Mouse (Mus musculus) heart, embryonic 14.5 days (tissue): ENCODE measurements around the gene Litaf. TPM values are rescaled to one million over a fixed set of nuclear protein-coding genes. Genes with fewer than 3 reads are reported as not detected.
A peak's percentile ranks its signal among the peaks of the same experiment; 100 is the strongest.

Experiments used
- ATAC-seq: fragments of 200-750 bp; cut with Nextera tagmentation; 2 replicates; pipeline ENCODE4 v1.8.0; 2017; ENCODE audit warnings: low read depth, moderate TSS enrichment; ENCODE audit not compliant: insufficient number of reproducible peaks, insufficient read depth, low FRiP score
- H3K27ac ChIP-seq, 2 experiments: fragments of 200-500 bp in 1 of 2; fragments of 300-500 bp in 1 of 2; sonication (generic) in 1 of 2; replicated peaks in 1 of 2; 2 replicates each; pipeline ENCODE4 v1.5.1; 2012 to 2014; ENCODE audit warnings: low read depth in 2 of 2, low read length in 2 of 2, control low read depth in 1 of 2, mild to moderate bottlenecking in 1 of 2, mixed read lengths in 1 of 2; ENCODE audit not compliant: control insufficient read depth in 1 of 2, insufficient read depth in 1 of 2
- H3K27me3 ChIP-seq: fragments of 300-500 bp; sonication (generic); 2 replicates; pipeline ENCODE4 v1.6.1; 2014; ENCODE audit warnings: mild to moderate bottlenecking, low read length, control low read depth; ENCODE audit not compliant: control insufficient read depth, insufficient read depth
- H3K36me3 ChIP-seq: fragments of 300-500 bp; sonication (generic); 2 replicates; pipeline ENCODE4 v1.6.1; 2014; ENCODE audit warnings: mild to moderate bottlenecking, control low read depth, low read length, mixed read lengths; ENCODE audit not compliant: control insufficient read depth, insufficient read depth
- H3K4me1 ChIP-seq, 2 experiments: fragments of 200-500 bp in 1 of 2; fragments of 300-500 bp in 1 of 2; sonication (generic) in 1 of 2; 2 replicates each; pipeline ENCODE4 v1.6.1; 2012 to 2014; ENCODE audit warnings: low read length in 2 of 2, control low read depth in 1 of 2, mixed read lengths in 1 of 2; ENCODE audit not compliant: control insufficient read depth in 2 of 2, insufficient read depth in 2 of 2
- H3K4me2 ChIP-seq: fragments of 300-500 bp; sonication (generic); 2 replicates; pipeline ENCODE4 v1.6.1; 2014; ENCODE audit warnings: mild to moderate bottlenecking, low read length
- H3K4me3 ChIP-seq, 2 experiments: fragments of 200-500 bp in 1 of 2; fragments of 300-500 bp in 1 of 2; sonication (generic) in 1 of 2; 2 replicates each; pipeline ENCODE4 v1.5.1; 2012 to 2014; ENCODE audit warnings: low read length in 2 of 2, mild to moderate bottlenecking in 2 of 2, control low read depth in 1 of 2, low read depth in 1 of 2, moderate library complexity in 1 of 2; ENCODE audit not compliant: control insufficient read depth in 1 of 2, insufficient read depth in 1 of 2
- H3K9ac ChIP-seq: fragments of 300-500 bp; sonication (generic); 2 replicates; pipeline ENCODE4 v1.6.1; 2014; ENCODE audit warnings: mild to moderate bottlenecking, low read length
- H3K9me3 ChIP-seq: fragments of 300-500 bp; sonication (generic); 2 replicates; pipeline ENCODE4 v1.6.1; 2016; ENCODE audit warnings: low read length, control low read depth; ENCODE audit not compliant: control insufficient read depth
- WGBS: fragments of 180-500 bp; shearing (Covaris S2); extraction: QIAGEN DNeasy Blood & Tissue Kit; methylation state at CpG from one replicate; pipeline ENCODE4 v1.1.7; 2014; 5-methylcytosine and 5-hydroxymethylcytosine counted together
- polyA plus RNA-seq: library from polyadenylated mRNA; unstranded; fragments of >200 nt; fragmentation: Nextera tagmentation; extraction: Ambion mirVana; gene quantifications from 2 replicates; pipeline ENCODE4 v1.2.1, GENCODE M21; 2014

The Litaf gene
- polyA plus RNA-seq, 1 experiment from 2014 or later: 71.8 TPM

GRCm38 (mm10) chr16:11054409-11054808 lies 11.5 kb downstream of the Litaf start:
- WGBS: 70% methylated on average over 6 of the region's 6 CpGs
- no peak for ATAC-seq
- Histone ChIP-seq H3K27me3 (no peaks in the 10 kb centered on the region), H3K27ac (no peak overlapping the region), H3K36me3 (no peaks in the 10 kb centered on the region), H3K9me3 (no peaks in the 10 kb centered on the region), H3K4me2 (no peak overlapping the region), H3K4me1 (peaks cover 0 to 7% of the 10 kb centered on the region in 2 experiments; a peak in 3 of 4 replicates), H3K9ac (no peak overlapping the region), H3K4me3 (no peak overlapping the region)

GRCm38 (mm10) chr16:11051134-11051533 lies 14.8 kb downstream of the Litaf start:
- no peak overlapping the region for H3K4me2 ChIP-seq
- ATAC-seq: no peak
- no peak overlapping the region for H3K9ac ChIP-seq
- H3K27me3 ChIP-seq: no peaks in the 10 kb centered on the region
- H3K36me3 ChIP-seq: no peaks in the 10 kb centered on the region
- no peak overlapping the region for H3K27ac ChIP-seq
- H3K4me1 ChIP-seq: peaks cover 7 to 18% of the 10 kb centered on the region in 2 experiments; a peak in 3 of 4 replicates
- H3K9me3 ChIP-seq: no peaks in the 10 kb centered on the region
- WGBS: 93% methylated on average over 11 of the region's 11 CpGs
- H3K4me3 ChIP-seq: no peak overlapping the region

- Histone ChIP-seq H3K4me2 (no peak overlapping the region), H3K4me1 (peaks cover 8 to 18% of the 10 kb centered on the region in 2 experiments), H3K9ac (no peak overlapping the region), H3K4me3 (no peak overlapping the region), H3K27me3 (no peaks in the 10 kb centered on the region), H3K27ac (no peak overlapping the region), H3K9me3 (no peaks in the 10 kb centered on the region), H3K36me3 (no peaks in the 10 kb centered on the region)
- ATAC-seq: no peak
- WGBS: 88% methylated on average over 2 of the region's 2 CpGs
These were observed 15.7 kb downstream of the Litaf start for GRCm38 (mm10) chr16:11050226-11050625.

GRCm38 (mm10) chr16:11047130-11047529 lies 18.8 kb downstream of the Litaf start:
- Histone ChIP-seq H3K9me3 (no peaks in the 10 kb centered on the region), H3K4me2 (no peak overlapping the region), H3K4me1 (peaks cover 9 to 10% of the 10 kb centered on the region in 2 experiments), H3K36me3 (no peaks in the 10 kb centered on the region), H3K27ac (peak overlapping the region; percentile 68 to 69), H3K4me3 (no peak overlapping the region), H3K9ac (no peak overlapping the region), H3K27me3 (no peaks in the 10 kb centered on the region)
- no peak for ATAC-seq
- 33% methylated on average over 7 of the region's 7 CpGs for WGBS

GRCm38 (mm10) chr16:11046437-11046836 lies 19.5 kb downstream of the Litaf start:
- no peak overlapping the region for H3K4me2 ChIP-seq

GRCm38 (mm10) chr16:11043239-11043638 lies 22.7 kb downstream of the Litaf start:
- H3K4me1 ChIP-seq: peaks cover 9 to 10% of the 10 kb centered on the region in 2 experiments
- no peak overlapping the region for H3K4me2 ChIP-seq
- no peak overlapping the region for H3K4me3 ChIP-seq
- no peaks in the 10 kb centered on the region for H3K27me3 ChIP-seq
- H3K9me3 ChIP-seq: no peaks in the 10 kb centered on the region
- no peak overlapping the region for H3K9ac ChIP-seq
- H3K36me3 ChIP-seq: no peaks in the 10 kb centered on the region
- 69% methylated on average over 5 of the region's 5 CpGs for WGBS
- H3K27ac ChIP-seq: no peak overlapping the region
- ATAC-seq: no peak

More at GRCm38 (mm10) chr16:11046437-11046836, 19.5 kb downstream of the Litaf start:
- Histone ChIP-seq H3K4me3 (no peak overlapping the region), H3K9ac (no peak overlapping the region), H3K9me3 (no peaks in the 10 kb centered on the region), H3K27me3 (no peaks in the 10 kb centered on the region), H3K27ac (peak overlapping the region; percentile 69 to 78), H3K36me3 (no peaks in the 10 kb centered on the region), H3K4me1 (peaks cover 9 to 10% of the 10 kb centered on the region in 2 experiments)
- ATAC-seq: peak; percentile 76
- WGBS: 67% methylated on average over 7 of the region's 7 CpGs

GRCm38 (mm10) chr16:11040603-11041002 lies 25.4 kb downstream of the Litaf start:
- no peak for ATAC-seq
- H3K4me2 ChIP-seq: no peak overlapping the region
- peaks cover 0 to 2% of the 10 kb centered on the region in 2 experiments; a peak in 2 of 4 replicates for H3K4me1 ChIP-seq
- no peaks in the 10 kb centered on the region for H3K27me3 ChIP-seq
- 95% methylated on average over 2 of the region's 2 CpGs for WGBS
- no peak overlapping the region for H3K27ac ChIP-seq
- no peaks in the 10 kb centered on the region for H3K9me3 ChIP-seq
- no peak overlapping the region for H3K4me3 ChIP-seq
- no peak overlapping the region for H3K9ac ChIP-seq
- H3K36me3 ChIP-seq: no peaks in the 10 kb centered on the region

GRCm38 (mm10) chr16:11035790-11036431 lies 30.0 kb downstream of the Litaf start:
- H3K36me3 ChIP-seq: no peaks in the 10 kb centered on the region
- no peak overlapping the region for H3K27ac ChIP-seq
- no peaks in the 10 kb centered on the region for H3K27me3 ChIP-seq
- H3K4me2 ChIP-seq: peak overlapping the region; percentile 9
- no peaks in the 10 kb centered on the region for H3K4me1 ChIP-seq
- no peak overlapping the region for H3K4me3 ChIP-seq
- H3K9ac ChIP-seq: no peak overlapping the region
- no peak for ATAC-seq
- 19% methylated on average over 15 of the region's 15 CpGs for WGBS
- H3K9me3 ChIP-seq: no peaks in the 10 kb centered on the region
